Mouse (Mus musculus): ENCODE data around the gene Fxyd4.

GRCm38 (mm10) chr6:117892386-117892785 is 45.1 kb downstream of the Fxyd4 start:
- TF ChIP-seq CTCF (IDR thresholded peaks at IDR 0.05; ENCODE audit: low read depth) (no peak), EP300 (IDR thresholded peaks at IDR 0.05; ENCODE audit: low read depth) (no peak)

Measured in liver, postnatal 0 days (tissue).